Mouse (Mus musculus) gastrocnemius, postnatal 10 days (tissue): ENCODE measurements around the gene Pheta1. TPM values are rescaled to one million over a fixed set of nuclear protein-coding genes. Genes with fewer than 3 reads are reported as not detected.

ENCODE experiments used
- DNase-seq: peaks from one replicate; pipeline ENCODE4 v3.0.0; 2021; ENCODE audit warnings: mixed read lengths
- microRNA-seq, 2 experiments: library from miRNA; unstranded; fragments of <30 nt; microRNA quantifications; one replicate each; pipeline ENCODE4 v1.2.0; 2021
- total RNA-seq, 2 experiments: library from RNA; stranded (reverse); gene quantifications; 2 replicates each; pipeline ENCODE4 v1.2.3; 2021

The Pheta1 gene
- total RNA-seq, 2 experiments from 2014 or later, result 6.4 to 7.6 TPM

GRCm38 (mm10) chr5:121889819-121890362 lies 41.1 kb downstream of the Pheta1 start:
- no peak for DNase-seq

DNA sequence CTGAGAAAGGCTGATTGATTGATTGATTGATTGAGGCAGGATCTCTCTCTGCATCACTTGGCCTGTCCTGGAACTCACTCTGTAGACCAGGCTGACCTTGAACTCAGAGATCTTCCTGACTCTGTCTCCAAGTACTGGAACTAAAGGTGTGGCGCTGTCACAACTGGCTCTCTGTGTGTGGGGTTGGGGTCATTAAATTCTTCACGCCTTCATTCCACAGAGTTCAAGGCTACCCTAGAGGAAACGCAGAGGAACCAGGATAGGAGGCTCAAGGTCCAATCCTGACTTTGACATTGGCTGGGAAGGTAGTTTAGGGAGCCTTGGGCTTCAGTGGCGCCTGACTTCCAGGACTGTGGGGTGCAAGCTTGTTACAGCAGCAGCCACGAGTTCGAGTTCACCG lies 42.1 kb downstream of the Pheta1 start:
- DNase-seq, result no peak

DNA sequence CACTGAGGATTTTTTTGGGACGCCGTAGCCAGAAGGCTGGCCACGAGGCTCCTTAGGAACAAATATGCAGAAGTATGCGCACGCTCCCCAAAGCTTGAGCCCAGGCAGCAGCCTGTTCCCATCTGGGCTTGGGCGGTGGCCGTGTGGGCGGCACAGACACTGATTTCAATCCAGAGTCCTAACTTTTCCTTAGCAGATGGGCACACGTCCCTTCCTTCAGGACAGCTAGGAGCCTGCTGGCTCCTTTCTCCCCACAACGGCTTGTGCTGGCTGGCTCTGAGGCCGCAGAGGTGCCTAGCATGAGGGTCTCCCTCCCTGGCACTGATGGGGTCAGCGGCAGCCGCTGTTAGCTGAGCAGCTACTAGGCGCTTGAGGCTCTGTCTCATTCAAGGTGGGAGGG lies 43.5 kb downstream of the Pheta1 start:
- no peak for DNase-seq

GRCm38 (mm10) chr5:121893581-121893980 lies 44.8 kb downstream of the Pheta1 start:
- no peak for DNase-seq

- DNase-seq, result no peak
These were observed 45.9 kb downstream of the Pheta1 start for GRCm38 (mm10) chr5:121894647-121895046.

DNA sequence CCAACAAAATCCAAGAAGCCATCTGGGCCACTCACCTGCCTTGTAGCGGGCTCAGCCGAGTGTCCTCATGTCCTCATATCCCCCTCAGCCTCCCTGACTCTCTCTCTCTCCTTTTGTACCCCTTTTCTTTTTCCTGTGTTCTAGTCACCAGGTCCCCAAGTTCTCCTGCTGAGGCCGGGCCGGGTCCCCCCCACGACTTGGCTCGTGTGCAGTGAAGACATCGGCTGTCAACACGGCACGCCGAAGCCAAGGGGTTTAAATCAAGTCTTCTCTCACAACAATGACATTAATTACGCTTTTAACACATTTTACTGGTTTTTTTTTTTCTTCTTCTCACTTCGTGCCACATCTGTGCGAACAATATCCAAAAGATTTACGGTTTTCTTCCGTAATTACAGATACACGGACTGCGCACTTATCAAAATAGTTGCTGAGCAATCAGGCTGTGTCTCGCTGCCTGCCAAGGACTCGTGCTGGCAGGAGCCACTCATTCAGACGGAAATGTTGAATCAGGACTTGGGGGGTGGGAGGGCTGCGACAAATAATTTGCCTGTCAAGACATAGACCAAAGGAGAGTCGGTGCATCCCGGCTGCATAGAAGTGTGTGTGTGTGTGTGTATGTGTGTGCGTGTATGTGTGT lies 46.5 kb downstream of the Pheta1 start:
- DNase-seq, result no peak

DNA sequence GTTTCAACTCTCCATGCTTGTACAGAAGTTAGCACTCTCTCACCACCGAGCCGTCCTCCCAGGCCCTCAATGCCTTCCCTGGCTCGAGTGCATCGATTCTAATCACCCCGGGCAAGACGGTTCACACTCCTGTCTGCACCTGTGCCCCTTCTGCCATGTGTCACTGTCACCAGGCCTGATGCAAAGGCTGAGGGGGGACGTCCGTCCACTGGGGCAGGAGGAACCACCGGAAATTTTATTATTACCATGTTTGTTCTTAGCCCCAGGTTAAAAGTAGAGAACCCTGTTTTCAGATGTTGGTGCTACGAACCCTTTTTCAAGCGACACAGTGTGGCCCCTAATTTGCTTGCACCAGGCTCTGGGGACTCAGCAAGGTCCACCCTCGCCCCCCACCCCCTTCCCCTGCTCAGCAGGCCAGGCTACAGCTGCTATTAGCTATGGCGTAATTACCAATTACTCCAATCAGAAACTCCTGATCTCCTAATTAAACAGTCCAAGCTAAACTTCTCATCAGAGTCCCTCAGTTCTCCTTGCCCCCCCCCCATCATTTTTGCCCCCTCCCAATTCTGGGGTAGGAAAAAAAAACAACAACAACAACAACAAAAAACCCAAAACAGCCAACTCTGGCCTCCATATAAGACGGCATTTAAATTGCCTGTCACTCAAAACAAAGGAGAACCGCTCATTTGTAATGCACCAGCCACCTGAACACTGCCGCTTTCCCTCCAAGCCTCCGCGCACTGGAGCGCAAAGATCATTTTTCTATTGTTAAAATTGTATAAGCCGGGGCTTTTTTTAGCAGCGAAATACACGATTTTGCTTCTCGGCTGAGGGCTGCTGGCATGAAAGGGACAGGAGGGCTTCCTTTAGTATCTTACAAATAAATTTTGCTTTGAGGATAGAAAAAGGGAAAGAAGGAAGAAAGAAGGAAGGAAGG lies 54.3 kb downstream of the Pheta1 start:
- DNase-seq, result no peak

Small RNA genes lying within 50 kb of the gene (microRNA-seq; reads per million reads assigned to microRNA genes)
- gene Mir7031, result 0.25 to 0.64 reads per million in 2 experiments

Other genes with a start within 250 kb of the Pheta1 start
- gene Acad12, start 230.0 kb upstream of the Pheta1 start, total RNA-seq, result 10 to 100 TPM; 10.1 to 10.3 TPM
- 1 to 10 TPM; 5.6 to 6.1 TPM for gene Acad10, start 188.5 kb upstream of the Pheta1 start, total RNA-seq
- gene Brap, start 188.4 kb upstream of the Pheta1 start, total RNA-seq, result 10 to 100 TPM; 24.2 to 26.2 TPM
- 100 to 1,000 TPM; 127 to 152 TPM for gene Atxn2, start 137.6 kb upstream of the Pheta1 start, total RNA-seq
- 10 to 100 TPM; 18.3 to 22.5 TPM for gene Sh2b3, start 11.3 kb upstream of the Pheta1 start, total RNA-seq
- 1 to 10 TPM; 1.1 to 1.5 TPM for gene Cux2, start 201.1 kb downstream of the Pheta1 start, total RNA-seq